Mouse (Mus musculus): ENCODE data around the gene Uxs1. TPM values are rescaled to one million over a fixed set of nuclear protein-coding genes. Genes with fewer than 3 reads are reported as not detected.

Gene Uxs1
- polyA plus RNA-seq, 1 experiment from 2014 or later: 27.9 TPM

DNA sequence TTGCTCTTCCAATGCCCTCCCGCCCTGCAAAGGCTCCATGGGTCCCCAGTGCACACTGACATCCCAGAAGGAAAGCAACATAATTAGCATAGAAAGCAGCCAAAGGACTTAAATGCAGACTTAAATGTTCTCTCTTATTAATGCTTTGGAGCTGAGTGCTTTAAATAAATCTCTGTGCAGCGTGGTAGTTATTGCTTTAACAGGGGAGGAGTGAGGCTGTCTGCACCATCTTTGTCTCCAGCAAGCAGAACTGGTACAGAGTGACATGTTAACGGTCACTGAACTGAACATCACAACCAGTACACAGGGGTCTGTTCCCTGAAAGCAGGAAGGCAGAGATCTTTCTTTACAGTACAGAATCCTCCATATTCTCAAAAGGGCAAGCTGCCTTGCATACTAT lies 29.6 kb downstream of the Uxs1 start:
- WGBS: 82% methylated on average over 3 of the region's 3 CpGs
- no peak overlapping the region for H3K4me3 ChIP-seq
- no peak overlapping the region for H3K27ac ChIP-seq
- peaks cover 24% of the 10 kb centered on the region for H3K36me3 ChIP-seq
- H3K9me3 ChIP-seq: no peaks in the 10 kb centered on the region
- H3K4me2 ChIP-seq: no peak overlapping the region
- H3K4me1 ChIP-seq: no peaks in the 10 kb centered on the region
- ATAC-seq (ENCODE audit: insufficient number of reproducible peaks, insufficient read depth, low FRiP score, low TSS enrichment, low read depth): no peak
- H3K9ac ChIP-seq: no peak overlapping the region
- no peaks in the 10 kb centered on the region for H3K27me3 ChIP-seq

DNA sequence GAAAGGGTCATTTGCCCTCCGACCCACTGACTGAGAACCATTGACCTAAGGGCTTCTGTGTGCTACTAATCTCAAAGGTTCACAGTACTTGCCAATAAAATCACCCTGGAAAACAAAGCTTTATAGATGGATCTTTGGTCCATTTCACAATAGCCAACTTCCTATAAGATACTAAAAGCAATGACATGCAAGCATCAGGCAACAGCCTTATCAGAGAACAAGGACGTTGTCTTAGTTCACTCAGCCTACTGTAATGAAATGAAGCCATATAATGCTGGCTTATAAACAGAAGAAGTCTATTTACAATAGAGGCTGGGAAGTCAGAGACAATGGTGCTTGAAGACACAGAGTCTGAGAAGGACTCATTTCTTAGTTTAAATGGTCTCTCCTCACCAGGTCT lies 37.8 kb downstream of the Uxs1 start:
- WGBS: 95% methylated on average over 2 of the region's 2 CpGs
- Histone ChIP-seq H3K27ac (no peak overlapping the region), H3K4me3 (no peak overlapping the region), H3K27me3 (no peaks in the 10 kb centered on the region), H3K36me3 (peaks cover 14% of the 10 kb centered on the region), H3K9me3 (no peaks in the 10 kb centered on the region), H3K9ac (no peak overlapping the region), H3K4me2 (no peak overlapping the region), H3K4me1 (no peaks in the 10 kb centered on the region)
- ATAC-seq (ENCODE audit: insufficient number of reproducible peaks, insufficient read depth, low FRiP score, low TSS enrichment, low read depth): no peak

DNA sequence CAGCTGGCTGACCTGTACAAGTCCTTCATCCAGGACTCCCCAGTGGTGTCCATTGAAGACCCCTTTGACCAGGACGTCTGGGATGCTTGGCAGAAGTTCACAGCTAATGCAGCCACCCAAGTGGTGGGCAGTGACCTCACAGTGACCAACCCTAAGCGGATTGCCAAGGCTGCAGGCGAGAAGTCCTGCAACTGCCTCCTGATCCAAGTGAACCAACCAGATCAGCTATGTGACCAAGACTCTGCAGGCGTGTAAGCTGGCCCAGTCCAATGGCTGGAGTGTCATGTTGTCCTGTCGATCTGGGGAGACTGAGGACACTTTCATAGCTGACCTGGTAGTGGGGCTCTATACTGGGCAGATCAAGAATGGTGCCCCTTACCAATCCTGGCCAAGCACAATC lies 40.9 kb downstream of the Uxs1 start:
- Histone ChIP-seq H3K27me3 (no peaks in the 10 kb centered on the region), H3K4me3 (no peak overlapping the region), H3K9me3 (no peaks in the 10 kb centered on the region), H3K4me2 (no peak overlapping the region), H3K27ac (no peak overlapping the region), H3K4me1 (no peaks in the 10 kb centered on the region), H3K9ac (no peak overlapping the region), H3K36me3 (peaks cover 14% of the 10 kb centered on the region)
- ATAC-seq (ENCODE audit: insufficient number of reproducible peaks, insufficient read depth, low FRiP score, low TSS enrichment, low read depth): no peak
- 89% methylated on average over 5 of the region's 5 CpGs for WGBS

DNA sequence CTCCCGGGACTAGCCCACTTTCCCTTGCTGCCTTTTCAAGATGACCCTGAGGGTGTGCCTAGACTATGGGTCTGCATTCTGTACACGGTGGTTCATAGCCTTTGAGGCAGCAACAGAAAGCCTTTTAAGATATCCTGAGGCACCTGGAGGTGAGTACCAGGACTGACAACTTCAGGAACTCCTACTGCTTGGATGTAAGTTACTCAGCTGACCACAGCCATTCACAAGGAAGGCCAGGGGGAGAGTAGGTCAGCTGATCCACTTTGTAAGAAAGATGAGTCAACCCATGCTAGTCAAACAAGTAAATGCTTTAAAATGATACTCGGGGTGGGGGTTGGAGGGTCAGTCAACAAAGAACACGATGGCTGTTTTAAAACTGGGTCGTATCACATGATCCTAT lies 42.3 kb downstream of the Uxs1 start:
- H3K36me3 ChIP-seq: peaks cover 14% of the 10 kb centered on the region
- no peak overlapping the region for H3K9ac ChIP-seq
- H3K4me2 ChIP-seq: no peak overlapping the region
- H3K27me3 ChIP-seq: no peaks in the 10 kb centered on the region
- WGBS: 82% methylated on average over 5 of the region's 5 CpGs
- H3K9me3 ChIP-seq: no peaks in the 10 kb centered on the region
- no peak overlapping the region for H3K27ac ChIP-seq
- H3K4me1 ChIP-seq: peaks cover 5% of the 10 kb centered on the region; the same call in 1 of the 2 replicates
- no peak for ATAC-seq (ENCODE audit: insufficient number of reproducible peaks, insufficient read depth, low FRiP score, low TSS enrichment, low read depth)
- no peak overlapping the region for H3K4me3 ChIP-seq

DNA sequence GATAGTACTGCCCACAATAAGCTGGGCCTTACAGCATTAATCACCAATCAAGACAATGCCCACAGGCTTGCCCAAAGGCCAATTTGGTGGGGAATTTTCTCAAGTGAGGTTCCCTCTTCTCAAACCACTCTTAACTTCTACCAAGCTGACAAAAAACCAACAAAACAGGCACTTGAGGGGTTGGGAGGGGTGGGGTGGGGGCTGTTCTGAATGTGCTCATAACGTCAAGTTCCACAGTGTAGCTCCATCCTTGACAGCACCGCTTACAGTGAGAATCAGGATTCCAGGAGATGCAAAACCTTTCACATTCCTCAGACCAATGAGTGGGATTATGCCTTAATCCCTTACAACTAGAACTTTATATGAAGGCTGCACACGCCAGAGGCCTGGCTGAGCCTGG lies 44.4 kb downstream of the Uxs1 start:
- Histone ChIP-seq H3K4me2 (no peak overlapping the region), H3K9ac (no peak overlapping the region)

DNA sequence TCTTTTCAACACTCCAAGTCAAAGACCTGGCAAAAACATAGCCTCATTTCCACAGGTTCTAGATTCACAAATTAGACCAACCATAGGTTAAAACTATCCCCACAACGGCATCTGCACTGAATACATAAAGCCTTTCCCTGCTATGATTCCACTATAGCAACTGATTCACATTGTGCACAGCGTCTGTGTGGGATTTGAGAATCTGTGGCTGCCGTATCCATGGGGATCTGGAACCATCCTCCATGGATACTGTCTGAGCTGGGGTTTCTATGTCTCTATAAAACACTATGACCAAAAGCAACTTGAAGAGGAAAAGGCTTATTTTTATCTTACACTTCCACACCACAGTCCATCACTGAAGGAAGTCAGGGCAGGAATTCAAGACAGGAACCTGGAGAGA lies 44.9 kb downstream of the Uxs1 start:
- Histone ChIP-seq H3K4me1 (peaks cover 5% of the 10 kb centered on the region; the same call in 1 of the 2 replicates), H3K27me3 (no peaks in the 10 kb centered on the region), H3K9me3 (no peaks in the 10 kb centered on the region), H3K27ac (no peak overlapping the region), H3K36me3 (peaks cover 24% of the 10 kb centered on the region), H3K4me2 (no peak overlapping the region), H3K9ac (no peak overlapping the region), H3K4me3 (no peak overlapping the region)
- WGBS: 94% methylated on average over 3 of the region's 3 CpGs
- no peak for ATAC-seq (ENCODE audit: insufficient number of reproducible peaks, insufficient read depth, low FRiP score, low TSS enrichment, low read depth)

More for the DNA sequence above, 44.4 kb downstream of the Uxs1 start:
- Histone ChIP-seq H3K27me3 (no peaks in the 10 kb centered on the region), H3K4me1 (peaks cover 5% of the 10 kb centered on the region; the same call in 1 of the 2 replicates), H3K27ac (no peak overlapping the region), H3K36me3 (peaks cover 24% of the 10 kb centered on the region), H3K9me3 (no peaks in the 10 kb centered on the region), H3K4me3 (no peak overlapping the region)
- 81% methylated on average over 3 of the region's 3 CpGs for WGBS
- ATAC-seq (ENCODE audit: insufficient number of reproducible peaks, insufficient read depth, low FRiP score, low TSS enrichment, low read depth): no peak

DNA sequence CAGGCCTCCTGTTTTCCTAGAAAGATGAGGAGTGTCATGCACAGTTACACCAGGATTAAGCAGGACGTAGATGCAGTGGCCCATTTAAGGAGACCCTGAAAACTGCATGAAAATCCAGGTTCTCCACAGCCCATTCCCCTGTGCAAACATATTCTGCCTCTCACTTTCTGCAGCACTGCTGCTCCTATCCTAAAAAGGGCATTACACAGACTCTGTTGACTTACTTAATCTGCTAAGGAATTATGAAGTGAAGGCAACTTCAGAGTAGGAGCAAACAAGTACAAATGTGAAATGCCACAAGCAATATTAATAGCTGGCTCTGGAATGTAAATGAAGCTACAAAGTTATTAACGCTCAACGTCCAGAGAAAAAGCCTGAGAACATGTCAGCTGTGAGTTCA lies 45.9 kb downstream of the Uxs1 start:
- Histone ChIP-seq H3K4me3 (no peak overlapping the region), H3K4me1 (peaks cover 5% of the 10 kb centered on the region; the same call in 1 of the 2 replicates), H3K27ac (no peak overlapping the region), H3K4me2 (no peak overlapping the region), H3K9ac (no peak overlapping the region), H3K27me3 (no peaks in the 10 kb centered on the region), H3K9me3 (no peaks in the 10 kb centered on the region), H3K36me3 (peaks cover 26% of the 10 kb centered on the region)
- no peak for ATAC-seq (ENCODE audit: insufficient number of reproducible peaks, insufficient read depth, low FRiP score, low TSS enrichment, low read depth)
- 76% methylated on average over 3 of the region's 3 CpGs for WGBS

DNA sequence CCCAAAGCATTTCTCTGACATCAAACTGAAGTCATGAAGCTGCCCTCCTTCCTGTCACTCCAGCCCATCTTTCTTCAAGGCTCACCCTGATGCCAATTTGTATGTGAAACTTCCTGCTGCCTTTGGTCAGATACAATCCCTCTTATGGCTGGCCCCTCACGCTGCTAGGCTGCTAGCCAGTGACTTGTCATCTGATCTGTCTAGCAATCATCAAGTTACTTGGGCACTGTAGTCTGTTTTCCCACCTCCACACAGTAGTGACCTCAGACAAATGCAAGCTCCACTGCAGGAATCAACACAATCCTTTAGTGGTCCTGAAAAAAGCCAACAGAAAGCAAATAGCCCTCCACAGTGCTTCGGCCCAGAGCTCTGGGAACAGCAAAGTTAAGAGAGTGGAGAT lies 46.4 kb downstream of the Uxs1 start:
- Histone ChIP-seq H3K9me3 (no peaks in the 10 kb centered on the region), H3K4me3 (no peak overlapping the region), H3K4me2 (no peak overlapping the region), H3K27ac (no peak overlapping the region), H3K9ac (no peak overlapping the region), H3K36me3 (peaks cover 24% of the 10 kb centered on the region), H3K4me1 (peaks cover 5% of the 10 kb centered on the region; the same call in 1 of the 2 replicates), H3K27me3 (no peaks in the 10 kb centered on the region)
- WGBS: 64% methylated on average over 2 of the region's 2 CpGs
- no peak for ATAC-seq (ENCODE audit: insufficient number of reproducible peaks, insufficient read depth, low FRiP score, low TSS enrichment, low read depth)

DNA sequence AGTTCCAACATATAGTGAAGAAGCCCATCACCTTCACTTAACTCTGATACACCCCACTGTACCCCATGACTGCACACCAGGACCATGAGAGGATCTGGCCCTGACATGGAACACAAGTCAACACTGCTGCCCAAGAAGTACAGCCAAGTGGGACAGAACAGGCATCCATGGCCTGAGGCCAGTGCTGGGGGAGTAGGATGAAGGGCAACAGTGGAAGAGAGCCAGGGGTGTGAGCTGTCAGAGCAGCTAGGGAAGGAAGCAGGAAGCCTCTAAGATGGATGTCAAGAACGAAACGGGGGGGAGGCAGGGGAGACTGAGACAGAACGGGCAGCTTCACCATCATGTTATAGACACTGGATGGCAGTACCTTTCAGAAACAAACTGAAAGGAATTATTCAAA lies 51.5 kb downstream of the Uxs1 start:
- 81% methylated on average over 3 of the region's 3 CpGs for WGBS

DNA sequence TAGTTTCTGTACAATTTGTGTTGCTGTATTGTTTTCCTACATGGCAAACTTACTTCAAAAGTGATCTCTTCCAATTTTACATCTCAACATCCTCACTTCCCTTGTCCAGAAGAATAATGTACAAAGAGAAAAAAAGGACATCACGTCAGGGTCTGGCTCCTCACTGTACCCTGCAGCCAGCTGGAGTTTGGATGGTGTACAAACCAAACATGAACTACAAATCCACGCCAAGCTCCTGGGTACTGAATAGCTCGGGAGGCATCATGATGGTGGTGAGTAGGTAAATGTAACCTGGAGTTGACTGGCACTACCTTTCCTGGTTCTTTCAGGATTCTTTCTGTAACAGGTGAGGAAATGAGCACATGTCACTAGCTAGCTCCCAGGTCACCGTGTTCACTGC lies 53.5 kb downstream of the Uxs1 start:
- no peak overlapping the region for H3K4me3 ChIP-seq
- H3K36me3 ChIP-seq: peaks cover 71% of the 10 kb centered on the region
- H3K4me1 ChIP-seq: no peaks in the 10 kb centered on the region
- H3K9ac ChIP-seq: no peak overlapping the region
- H3K9me3 ChIP-seq: 0 out of 2 replicates have a peak, but pooled peaks cover 2% of the 10 kb centered on the region
- H3K27ac ChIP-seq: no peak overlapping the region
- 94% methylated on average over 4 of the region's 4 CpGs for WGBS
- no peak overlapping the region for H3K4me2 ChIP-seq
- no peak for ATAC-seq (ENCODE audit: insufficient number of reproducible peaks, insufficient read depth, low FRiP score, low TSS enrichment, low read depth)
- H3K27me3 ChIP-seq: no peaks in the 10 kb centered on the region

More for the DNA sequence above, 51.5 kb downstream of the Uxs1 start:
- Histone ChIP-seq H3K9ac (no peak overlapping the region), H3K27ac (no peak overlapping the region), H3K36me3 (peaks cover 59% of the 10 kb centered on the region), H3K4me1 (no peaks in the 10 kb centered on the region), H3K27me3 (no peaks in the 10 kb centered on the region), H3K9me3 (0 out of 2 replicates have a peak, but pooled peaks cover 2% of the 10 kb centered on the region), H3K4me2 (no peak overlapping the region), H3K4me3 (no peak overlapping the region)
- ATAC-seq (ENCODE audit: insufficient number of reproducible peaks, insufficient read depth, low FRiP score, low TSS enrichment, low read depth): no peak

DNA sequence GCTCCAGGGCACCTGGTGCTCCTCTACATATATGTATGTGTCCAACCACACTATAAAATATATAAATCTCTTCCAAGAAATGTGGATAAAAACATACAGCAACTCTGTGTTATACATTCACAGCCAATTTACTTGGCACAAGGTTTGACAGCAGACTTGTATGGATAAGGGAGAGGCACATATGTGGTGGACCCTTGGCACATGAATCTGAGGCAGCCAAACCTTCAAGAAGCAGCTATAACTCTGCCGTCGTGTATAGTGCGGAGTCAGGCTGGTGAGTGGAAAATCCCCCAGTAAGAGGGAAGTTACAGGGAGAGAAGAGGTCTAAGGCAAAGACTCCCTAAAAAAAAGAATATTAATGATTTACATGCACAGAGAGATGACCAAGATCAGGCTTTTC lies 54.9 kb downstream of the Uxs1 start:
- H3K9me3 ChIP-seq: 0 out of 2 replicates have a peak, but pooled peaks cover 2% of the 10 kb centered on the region
- H3K4me2 ChIP-seq: no peak overlapping the region
- no peaks in the 10 kb centered on the region for H3K4me1 ChIP-seq
- no peak overlapping the region for H3K4me3 ChIP-seq
- no peaks in the 10 kb centered on the region for H3K27me3 ChIP-seq
- H3K27ac ChIP-seq: no peak overlapping the region
- no peak for ATAC-seq (ENCODE audit: insufficient number of reproducible peaks, insufficient read depth, low FRiP score, low TSS enrichment, low read depth)
- H3K36me3 ChIP-seq: peaks cover 65% of the 10 kb centered on the region
- WGBS: 98% methylated on average over 3 of the region's 3 CpGs
- H3K9ac ChIP-seq: no peak overlapping the region

DNA sequence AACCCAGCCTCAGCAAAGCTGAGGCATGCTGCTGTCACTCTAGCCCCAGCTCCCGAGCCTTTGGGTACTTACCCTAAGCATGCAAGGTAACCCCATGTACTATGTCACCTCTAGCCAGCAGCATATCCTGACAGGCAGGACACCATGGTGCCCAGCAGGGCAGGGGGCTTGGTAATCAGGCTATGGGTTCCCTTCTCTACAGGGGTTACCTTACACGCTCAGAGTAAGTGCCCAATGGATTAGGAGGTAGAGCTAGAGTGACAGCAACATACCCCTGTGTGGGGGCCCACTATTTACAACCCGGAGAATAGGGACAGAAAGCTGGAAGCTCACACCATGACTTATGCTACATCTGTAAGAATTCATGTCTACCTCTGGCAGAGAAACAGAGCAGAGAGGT lies 57.6 kb downstream of the Uxs1 start:
- Histone ChIP-seq H3K4me1 (0 out of 2 replicates have a peak, but pooled peaks cover 2% of the 10 kb centered on the region), H3K27me3 (no peaks in the 10 kb centered on the region), H3K4me3 (no peak overlapping the region), H3K4me2 (no peak overlapping the region), H3K27ac (no peak overlapping the region), H3K9me3 (0 out of 2 replicates have a peak, but pooled peaks cover 2% of the 10 kb centered on the region), H3K9ac (no peak overlapping the region), H3K36me3 (peaks cover 53% of the 10 kb centered on the region)
- 83% methylated on average over 3 of the region's 3 CpGs for WGBS
- no peak for ATAC-seq (ENCODE audit: insufficient number of reproducible peaks, insufficient read depth, low FRiP score, low TSS enrichment, low read depth)
